Mouse (Mus musculus): ENCODE data around the gene Sdc4.

Gene Sdc4

GRCm38 (mm10) chr2:164403396-164404081 lies 40.1 kb downstream of the Sdc4 start:
- no peak for DNase-seq (ENCODE audit: low read depth, low spot score)

GRCm38 (mm10) chr2:164402906-164403305 lies 40.8 kb downstream of the Sdc4 start, which contains the start of gene Rbpjl:
Rbpjl (plus strand) TSS chr2:164403141.
- DNase-seq (ENCODE audit: low read depth, low spot score): peak; percentile 55

DNA sequence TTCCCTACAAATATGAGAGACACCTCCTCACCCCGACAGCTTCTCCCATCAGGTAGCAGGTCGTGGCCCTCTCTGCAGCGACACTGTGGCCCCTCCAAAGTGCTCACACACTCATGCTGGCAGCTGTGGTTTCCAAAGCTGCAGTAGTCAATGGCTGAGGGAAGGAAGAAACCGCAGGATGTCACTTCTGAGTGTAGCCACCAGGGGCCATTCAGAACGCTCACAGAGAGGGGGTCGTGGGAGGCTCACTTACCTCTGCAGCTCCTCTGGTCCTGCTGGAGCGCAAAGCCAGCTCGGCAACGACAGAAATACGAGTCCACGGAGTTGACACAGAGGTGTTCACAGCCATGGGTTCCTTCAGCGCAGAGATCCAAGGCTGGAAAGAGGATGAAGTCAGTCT lies 46.8 kb downstream of the Sdc4 start:
- no peak for DNase-seq (ENCODE audit: low read depth, low spot score)

GRCm38 (mm10) chr2:164396076-164396475 lies 47.6 kb downstream of the Sdc4 start:
- no peak for DNase-seq (ENCODE audit: low read depth, low spot score)

GRCm38 (mm10) chr2:164393126-164393525 lies 50.6 kb downstream of the Sdc4 start:
- DNase-seq (ENCODE audit: low read depth, low spot score): no peak

GRCm38 (mm10) chr2:164389499-164389898 lies 54.2 kb downstream of the Sdc4 start:
- no peak for DNase-seq (ENCODE audit: low read depth, low spot score)

- DNase-seq (ENCODE audit: low read depth, low spot score): no peak
These were observed 54.7 kb downstream of the Sdc4 start, which contains the start of gene Slpi for GRCm38 (mm10) chr2:164389020-164389419. Slpi (minus strand) TSS chr2:164389095.

GRCm38 (mm10) chr2:164386953-164387352 lies 56.7 kb downstream of the Sdc4 start:
- peak; percentile 82 for DNase-seq (ENCODE audit: low read depth, low spot score)

DNA sequence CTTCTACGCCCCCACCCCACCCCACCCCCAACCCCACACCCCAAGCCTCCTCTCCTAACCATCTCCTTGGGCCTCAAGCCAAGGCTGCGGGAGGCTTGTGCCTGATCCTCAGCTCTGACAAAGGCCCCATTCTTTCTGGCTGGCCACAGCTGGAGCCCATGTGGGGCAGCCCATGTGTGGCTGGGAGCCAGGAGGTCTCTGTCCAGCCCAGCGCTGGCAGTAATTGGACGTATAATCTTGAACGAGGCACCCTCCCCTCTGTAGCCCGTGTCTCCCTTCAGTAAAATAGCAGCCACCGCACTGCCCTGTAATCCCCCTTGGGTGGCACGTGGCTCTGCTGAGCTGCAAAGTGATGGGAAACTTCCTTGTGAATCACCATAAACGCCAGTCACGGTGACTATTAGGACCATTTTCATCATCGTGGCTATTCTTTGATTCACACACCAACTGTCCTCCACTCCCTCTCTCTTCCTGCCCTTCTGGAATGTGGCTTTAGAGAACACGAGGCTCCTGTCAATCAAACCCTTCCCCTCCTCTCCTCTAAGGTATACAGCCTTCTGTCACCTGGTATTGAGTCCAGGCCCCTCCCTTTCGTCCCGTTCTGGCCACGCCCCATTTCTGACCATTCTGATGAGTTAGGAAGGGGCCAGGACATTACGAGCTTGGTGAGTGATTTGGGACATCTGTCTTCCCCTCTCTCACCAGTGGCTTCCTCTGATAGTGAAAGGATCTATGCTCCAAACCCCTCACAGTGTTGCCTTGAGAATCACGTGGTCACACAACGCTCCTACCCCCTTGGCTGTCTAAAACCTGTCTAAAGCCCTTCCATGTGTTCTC lies 57.5 kb downstream of the Sdc4 start:
- DNase-seq (ENCODE audit: low read depth, low spot score): peak; percentile 99

GRCm38 (mm10) chr2:164383656-164384399 lies 59.9 kb downstream of the Sdc4 start:
- DNase-seq (ENCODE audit: low read depth, low spot score): peak; percentile 79

DNA sequence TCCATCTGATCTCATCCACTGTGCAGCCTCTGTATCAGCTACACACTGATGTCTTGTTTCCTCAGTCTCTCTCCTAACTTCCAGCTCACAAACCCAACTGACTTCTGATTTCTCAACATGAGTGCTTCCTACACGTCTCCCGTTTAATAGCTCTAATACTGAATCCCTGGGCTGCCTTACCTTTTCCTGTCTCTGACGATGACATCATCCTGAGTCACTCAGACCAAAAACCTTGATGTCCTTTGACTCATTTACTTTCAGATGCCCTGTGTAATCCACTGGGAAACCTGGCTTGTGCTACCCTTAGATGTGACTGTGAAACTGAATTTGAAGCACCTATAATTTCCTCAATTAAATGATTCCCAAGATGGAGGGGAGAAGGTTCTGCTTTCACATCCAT lies 60.7 kb downstream of the Sdc4 start:
- DNase-seq (ENCODE audit: low read depth, low spot score): peak; percentile 52

DNA sequence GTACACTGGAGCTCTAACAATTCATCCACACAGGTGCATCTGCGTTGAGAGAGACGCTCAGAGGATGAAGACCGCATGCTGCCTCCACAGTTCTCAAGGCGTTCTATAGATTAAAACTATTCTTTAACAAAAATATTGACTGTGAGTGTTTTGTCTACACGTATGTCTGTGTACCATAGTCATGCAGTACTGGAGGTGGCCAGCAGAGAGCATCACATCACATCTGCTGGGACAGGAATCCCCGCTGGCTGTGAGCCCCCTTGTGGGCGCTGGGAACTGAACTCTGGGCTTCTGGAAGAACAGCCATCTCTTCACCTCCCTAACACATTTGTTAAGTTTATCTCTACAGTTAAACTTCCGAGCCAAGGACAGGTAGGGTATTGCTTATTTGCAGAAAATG lies 62.0 kb downstream of the Sdc4 start:
- peak; percentile 50 for DNase-seq (ENCODE audit: low read depth, low spot score)

DNA sequence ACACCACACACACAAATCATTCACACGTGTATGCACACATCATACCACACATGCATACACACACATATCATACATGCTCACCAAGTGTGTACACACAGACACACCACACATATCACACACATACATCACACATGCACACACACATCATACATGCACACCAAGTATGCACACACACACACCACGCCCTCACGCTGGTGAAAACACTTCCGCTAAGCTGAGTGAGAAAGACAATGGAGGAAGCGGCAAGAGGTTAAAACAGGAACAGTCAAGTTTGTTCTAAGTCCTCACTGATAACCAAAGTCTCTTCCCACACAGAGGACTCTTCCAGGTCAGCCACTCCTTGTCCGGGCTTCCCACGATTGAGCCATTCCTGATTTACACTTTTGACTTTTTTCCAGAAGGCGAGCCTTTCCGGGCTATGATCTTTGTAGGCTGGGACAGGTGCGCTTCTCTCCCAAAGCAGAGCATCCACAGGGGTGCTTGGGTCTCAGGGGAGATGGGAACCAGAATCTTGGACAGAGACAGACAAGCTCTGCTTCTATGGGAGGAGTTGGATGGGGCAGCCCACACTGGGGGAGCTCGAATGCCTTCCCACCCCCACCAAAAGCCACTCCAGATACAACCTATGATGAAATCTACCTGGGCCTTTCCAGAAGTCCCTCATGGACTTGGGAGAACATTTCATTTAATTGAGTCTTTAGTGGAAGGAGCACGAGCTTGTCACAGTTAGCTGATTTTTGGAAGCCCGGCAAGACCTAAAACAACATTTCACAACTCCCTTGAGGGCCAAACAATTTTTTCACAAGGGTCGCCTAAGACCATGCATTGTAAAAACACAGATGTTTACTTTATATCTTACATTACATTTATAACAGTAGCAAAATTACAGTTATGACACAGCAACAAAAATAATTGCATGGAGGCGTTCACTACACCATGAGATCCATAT lies 65.9 kb downstream of the Sdc4 start:
- peak; percentile 77 for DNase-seq (ENCODE audit: low read depth, low spot score)

All from 3T3-L1 (cell line).